Mouse (Mus musculus): ENCODE measurements around the gene Fam228a.

GRCm38 (mm10) chr12:4679971-4680370, 58.3 kb downstream of the Fam228a start:
- TF ChIP-seq CTCF (IDR thresholded peaks at IDR 0.05; ENCODE audit: insufficient read depth, low read depth, low read length) (no peak), POLR2A (IDR thresholded peaks at IDR 0.05; ENCODE audit: insufficient read depth, low read depth, low read length) (no peak)

All from olfactory bulb, adult 2 months (tissue).